Mouse (Mus musculus) limb, embryonic 10.5 days (tissue): ENCODE data around the gene Prkce. TPM values are rescaled to one million over a fixed set of nuclear protein-coding genes. Genes with fewer than 3 reads are reported as not detected.

Source experiments
- DNase-seq: peaks from one replicate; pipeline ENCODE4 v3.0.0-alpha.2; 2017; ENCODE audit warnings: low spot score
- H3K27ac ChIP-seq: fragments of 300-500 bp; sonication (generic); 2 replicates; pipeline ENCODE4 v1.5.1; 2016; ENCODE audit warnings: mild to moderate bottlenecking
- H3K27me3 ChIP-seq: fragments of 300-500 bp; sonication (generic); 2 replicates; pipeline ENCODE4 v1.6.1; 2016; ENCODE audit warnings: low read depth, mild to moderate bottlenecking; ENCODE audit not compliant: poor library complexity, severe bottlenecking
- H3K36me3 ChIP-seq: fragments of 300-500 bp; sonication (generic); 2 replicates; pipeline ENCODE4 v1.6.1; 2016; ENCODE audit warnings: mild to moderate bottlenecking, moderate library complexity
- H3K4me1 ChIP-seq: fragments of 300-500 bp; sonication (generic); 2 replicates; pipeline ENCODE4 v1.6.1; 2016
- H3K4me3 ChIP-seq: fragments of 300-500 bp; sonication (generic); 2 replicates; pipeline ENCODE4 v1.5.1; 2016; ENCODE audit warnings: mild to moderate bottlenecking, moderate library complexity
- H3K9me3 ChIP-seq: fragments of 300-500 bp; sonication (generic); replicated peaks from 2 replicates; pipeline ENCODE4 v1.6.1; 2016; ENCODE audit warnings: mild to moderate bottlenecking
- WGBS: fragments of 180-500 bp; shearing (Covaris S2); methylation state at CpG from one replicate; pipeline ENCODE4 v1.1.7; 2016; 5-methylcytosine and 5-hydroxymethylcytosine counted together
- polyA plus RNA-seq: library from polyadenylated mRNA; unstranded; fragments of >200 nt; fragmentation: Nextera tagmentation; extraction: Ambion mirVana; gene quantifications from 2 replicates; pipeline ENCODE4 v1.2.1, GENCODE M21; 2016

Prkce gene
- polyA plus RNA-seq, 1 experiment from 2014 or later = 4.9 TPM

DNA sequence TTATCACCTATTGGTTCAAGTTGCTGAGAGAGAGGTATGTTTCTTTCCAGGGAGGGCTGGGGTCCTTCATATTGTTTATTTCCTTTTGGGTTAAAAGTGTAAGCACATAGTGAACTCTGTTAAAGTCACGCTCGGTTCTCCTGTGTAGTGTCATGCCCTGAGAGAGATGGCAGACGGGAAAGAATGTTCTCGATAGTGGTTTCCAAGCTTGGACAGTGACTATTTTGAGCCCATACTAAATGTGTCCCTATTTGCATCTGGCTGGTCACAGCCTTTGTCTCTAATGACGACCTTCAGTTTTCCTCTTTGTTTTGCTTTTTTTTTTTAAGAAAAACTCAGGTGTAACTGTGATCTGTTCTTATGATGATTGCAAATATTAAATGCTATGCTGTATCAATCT, 488.8 kb downstream of the Prkce start:
- DNase-seq = no peak
- Histone ChIP-seq H3K36me3 (no peaks in the 10 kb centered on the region), H3K27ac (no peak overlapping the region), H3K9me3 (no peaks in the 10 kb centered on the region), H3K4me1 (no peaks in the 10 kb centered on the region), H3K4me3 (no peak overlapping the region), H3K27me3 (no peaks in the 10 kb centered on the region)
- 90% methylated on average over 5 of the region's 5 CpGs for WGBS

DNA sequence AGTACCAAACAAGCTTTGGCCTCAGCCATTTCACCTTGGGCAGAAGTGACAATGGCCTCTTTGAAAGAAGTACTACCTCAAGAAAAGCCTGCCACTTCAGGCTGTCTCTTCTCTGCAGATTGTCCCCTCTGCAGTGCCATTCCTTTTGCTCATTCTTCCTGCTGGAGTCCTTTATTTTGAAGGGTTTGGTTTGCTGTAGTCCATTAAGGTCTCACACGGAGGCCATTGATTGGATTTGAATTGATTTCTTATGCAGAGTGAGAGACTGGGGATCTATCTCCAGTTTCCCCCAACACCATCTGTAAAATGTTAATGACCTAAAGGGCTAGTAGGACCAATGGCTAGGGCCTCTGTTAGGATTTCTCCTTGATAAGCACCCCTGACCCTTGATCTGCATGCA, 494.7 kb downstream of the Prkce start:
- Histone ChIP-seq H3K4me1 (no peaks in the 10 kb centered on the region), H3K27me3 (no peaks in the 10 kb centered on the region), H3K36me3 (no peaks in the 10 kb centered on the region), H3K9me3 (no peaks in the 10 kb centered on the region), H3K27ac (no peak overlapping the region), H3K4me3 (no peak overlapping the region)
- 50% methylated on average over 1 of the region's 1 CpGs for WGBS
- no peak for DNase-seq

DNA sequence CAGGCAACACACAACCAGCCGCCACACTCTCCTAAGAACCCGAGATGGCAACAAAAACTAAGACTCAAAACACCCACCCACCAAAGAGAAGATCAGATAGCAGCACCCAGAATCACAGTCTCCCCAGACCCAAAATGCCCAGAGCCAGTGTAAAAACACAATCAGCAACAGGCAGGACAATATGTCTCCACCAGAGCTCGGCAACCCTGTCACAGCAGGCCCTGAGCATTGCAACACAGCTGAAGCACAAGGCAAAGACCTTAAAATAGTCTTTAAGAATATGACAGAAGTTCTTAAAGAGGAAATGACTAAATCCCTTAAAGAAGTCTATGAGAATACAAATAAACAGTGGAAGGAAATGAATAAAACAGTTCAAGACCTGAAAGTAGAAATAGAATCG, 495.9 kb downstream of the Prkce start:
- Histone ChIP-seq H3K36me3 (no peaks in the 10 kb centered on the region), H3K4me3 (no peak overlapping the region), H3K27me3 (no peaks in the 10 kb centered on the region), H3K27ac (no peak overlapping the region), H3K9me3 (no peaks in the 10 kb centered on the region), H3K4me1 (no peaks in the 10 kb centered on the region)
- DNase-seq = no peak
- WGBS = 86% methylated on average over 4 of the region's 4 CpGs

DNA sequence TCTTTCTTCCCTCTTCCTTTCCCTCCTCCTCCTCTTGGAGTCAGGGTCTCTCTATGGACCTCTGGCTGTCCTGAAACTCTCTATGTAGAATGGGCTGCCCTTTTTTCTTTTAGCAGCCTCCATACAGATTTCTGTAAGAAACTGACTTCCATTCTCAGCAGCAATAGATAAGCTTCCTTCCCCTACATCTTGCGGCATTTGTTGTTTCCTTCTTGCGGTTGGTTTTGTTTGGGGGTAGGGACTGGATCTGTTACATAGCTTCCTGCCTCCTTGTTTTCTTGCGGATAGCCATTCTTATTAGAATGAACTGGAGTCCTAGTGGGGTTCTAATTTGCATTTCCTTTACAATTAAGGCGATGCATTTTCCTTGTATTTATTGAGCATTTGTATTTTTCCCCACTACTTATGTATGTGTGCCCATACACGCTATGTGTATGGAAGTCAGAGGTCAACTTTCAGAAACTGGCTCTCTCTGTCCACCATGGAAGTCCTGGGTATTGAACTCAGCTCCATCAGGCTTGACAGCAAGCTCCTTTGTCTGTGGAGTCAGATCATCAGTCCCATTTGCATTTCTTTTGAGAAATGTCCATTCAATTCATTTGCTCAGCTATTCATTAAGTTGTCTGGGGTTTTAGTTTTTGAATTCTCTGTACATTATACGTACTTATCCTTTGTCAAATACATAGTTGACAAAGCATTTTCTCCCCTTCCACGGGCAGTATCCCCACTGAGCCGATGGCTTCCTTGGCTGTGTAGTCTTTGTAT, 500.4 kb downstream of the Prkce start:
- no peak overlapping the region for H3K27ac ChIP-seq
- 89% methylated on average over 8 of the region's 8 CpGs for WGBS
- DNase-seq = no peak
- no peak overlapping the region for H3K4me3 ChIP-seq
- H3K36me3 ChIP-seq = no peaks in the 10 kb centered on the region
- H3K4me1 ChIP-seq = peaks cover 11% of the 10 kb centered on the region; the same call in 1 of the 2 replicates
- no peaks in the 10 kb centered on the region for H3K27me3 ChIP-seq
- no peaks in the 10 kb centered on the region for H3K9me3 ChIP-seq

DNA sequence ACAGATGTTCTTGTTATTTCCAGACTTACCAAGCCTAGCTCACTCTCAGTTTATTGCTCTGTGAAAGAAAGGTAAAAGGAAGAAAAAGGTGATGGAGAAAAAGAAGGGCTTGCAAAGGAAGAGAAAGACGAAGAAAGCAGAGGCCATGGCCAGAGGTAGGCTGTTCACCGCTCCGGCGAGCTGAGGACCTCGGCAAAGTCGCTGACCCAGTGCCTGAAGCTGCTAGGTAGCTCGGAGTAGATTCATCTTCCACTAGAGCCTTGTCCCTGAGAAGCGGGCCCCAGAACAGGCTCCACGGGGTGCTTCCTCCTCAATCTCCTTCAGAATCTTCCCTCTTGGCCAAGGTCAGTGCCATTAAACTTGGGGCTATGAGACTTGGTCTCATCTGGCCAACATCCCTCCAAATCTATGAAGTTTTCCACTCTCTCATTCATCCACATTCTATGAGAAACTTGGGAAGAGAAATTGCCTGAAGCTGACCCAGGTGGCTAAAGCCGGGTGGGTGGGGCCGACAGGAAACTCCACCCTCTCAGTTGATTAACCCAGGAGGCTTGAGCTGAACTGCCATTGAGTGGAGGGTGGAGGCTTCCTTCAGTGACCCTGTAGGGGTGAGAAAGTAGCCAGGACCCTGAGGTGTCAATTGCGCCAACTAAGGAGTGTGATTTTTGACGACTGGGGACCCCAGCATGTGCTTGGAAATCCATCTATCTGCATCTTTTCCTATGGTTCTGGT, 502.2 kb downstream of the Prkce start:
- Histone ChIP-seq H3K27me3 (no peaks in the 10 kb centered on the region), H3K27ac (0 out of 2 replicates have a peak overlapping the region, but pooled peaks have one; percentile 25), H3K4me1 (peaks cover 11% of the 10 kb centered on the region; the same call in 1 of the 2 replicates), H3K4me3 (no peak overlapping the region), H3K9me3 (no peaks in the 10 kb centered on the region), H3K36me3 (no peaks in the 10 kb centered on the region)
- 80% methylated on average over 13 of the region's 13 CpGs for WGBS
- DNase-seq = no peak

DNA sequence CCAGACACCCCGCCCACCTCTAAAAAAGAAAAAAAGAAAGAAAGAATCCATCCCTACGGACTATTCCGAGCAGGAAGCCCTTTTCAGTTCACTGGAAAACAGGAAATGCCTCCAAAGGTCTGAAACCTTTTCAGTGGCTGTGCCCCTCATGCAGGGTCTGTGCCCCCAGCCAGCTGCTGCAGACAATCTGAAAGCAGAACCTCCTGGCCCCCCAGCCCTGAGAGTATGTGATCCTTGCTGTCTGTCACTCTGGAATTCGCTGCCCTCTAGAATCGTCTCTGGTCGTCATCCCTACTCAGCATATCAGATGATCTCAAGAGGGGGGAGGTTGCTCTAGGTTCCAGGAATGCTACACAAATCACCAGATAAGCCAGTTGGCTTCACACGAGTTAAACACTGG, 503.1 kb downstream of the Prkce start:
- Histone ChIP-seq H3K4me3 (no peak overlapping the region), H3K27me3 (no peaks in the 10 kb centered on the region), H3K9me3 (no peaks in the 10 kb centered on the region), H3K4me1 (peaks cover 11% of the 10 kb centered on the region; the same call in 1 of the 2 replicates), H3K27ac (peak overlapping the region; percentile 25; the same call in 1 of the 2 replicates), H3K36me3 (no peaks in the 10 kb centered on the region)
- DNase-seq = no peak
- WGBS = 58% methylated on average over 7 of the region's 7 CpGs

DNA sequence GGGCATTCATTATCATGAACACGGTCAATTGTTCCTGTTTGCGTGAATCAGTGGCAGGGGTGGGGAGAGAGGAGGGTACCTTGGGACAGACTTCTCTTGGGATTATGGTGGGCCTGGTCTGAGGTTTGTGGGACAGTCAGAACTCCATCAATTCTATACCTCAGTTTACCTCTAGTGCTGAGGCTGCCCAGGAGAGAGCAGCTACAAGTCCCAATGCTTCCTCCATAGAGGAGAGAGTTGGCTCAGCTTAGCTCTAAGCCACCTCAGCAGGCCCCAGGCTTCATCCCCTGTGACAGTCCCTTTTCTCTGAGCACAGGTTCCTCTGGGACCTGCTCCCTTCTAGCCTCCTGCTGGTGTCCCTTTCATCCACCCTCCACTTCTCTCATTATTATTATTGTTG, 507.4 kb downstream of the Prkce start:
- no peak for DNase-seq
- Histone ChIP-seq H3K4me1 (peaks cover 10% of the 10 kb centered on the region; the same call in 1 of the 2 replicates), H3K27me3 (no peaks in the 10 kb centered on the region), H3K9me3 (no peaks in the 10 kb centered on the region), H3K27ac (no peak overlapping the region), H3K36me3 (no peaks in the 10 kb centered on the region), H3K4me3 (no peak overlapping the region)
- WGBS = 86% methylated on average over 2 of the region's 2 CpGs

DNA sequence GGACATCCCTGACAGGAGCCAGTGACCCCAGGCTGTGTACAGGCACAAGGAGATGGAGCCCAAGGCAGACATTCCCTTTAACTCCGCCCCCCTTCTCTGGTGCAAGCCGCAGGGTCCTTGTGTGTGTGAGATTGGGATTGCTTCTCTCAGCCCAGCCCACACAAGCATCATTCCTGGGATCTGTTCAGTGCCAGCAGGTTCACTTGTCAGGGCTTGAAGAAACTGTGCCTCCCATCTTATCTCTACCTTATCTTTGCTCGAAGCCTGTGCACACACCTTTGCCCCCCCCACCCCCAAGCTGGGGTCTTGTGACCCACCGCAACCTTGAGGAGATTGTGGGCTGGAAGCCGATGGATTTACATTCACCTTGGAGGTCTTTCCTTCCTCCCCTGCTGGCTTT, 508.8 kb downstream of the Prkce start:
- Histone ChIP-seq H3K9me3 (no peaks in the 10 kb centered on the region), H3K27ac (no peak overlapping the region), H3K4me3 (no peak overlapping the region), H3K36me3 (no peaks in the 10 kb centered on the region), H3K27me3 (no peaks in the 10 kb centered on the region), H3K4me1 (no peaks in the 10 kb centered on the region)
- no peak for DNase-seq
- WGBS = 69% methylated on average over 5 of the region's 5 CpGs

DNA sequence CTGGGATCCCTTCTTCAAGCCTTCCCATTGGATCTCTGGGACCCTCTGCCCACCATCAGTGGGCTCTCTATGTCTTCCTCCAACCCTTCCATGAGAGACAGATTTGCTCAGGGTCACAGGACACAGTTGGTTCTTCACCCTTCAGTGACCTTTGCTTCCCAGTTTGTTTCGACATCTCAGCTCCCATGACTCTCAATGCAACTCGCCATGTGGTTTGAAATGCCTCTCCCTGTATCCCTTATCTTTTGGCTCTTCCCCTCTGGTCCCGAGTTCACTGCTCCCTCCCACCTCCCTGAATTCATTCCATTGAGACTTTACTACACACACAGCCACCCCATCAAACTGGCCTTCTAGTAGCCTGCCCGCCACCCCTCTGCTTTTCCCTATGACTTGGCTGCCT, 509.3 kb downstream of the Prkce start:
- no peak for DNase-seq
- H3K4me1 ChIP-seq = no peaks in the 10 kb centered on the region
- H3K27ac ChIP-seq = no peak overlapping the region
- WGBS = 67% methylated on average over 4 of the region's 4 CpGs
- no peaks in the 10 kb centered on the region for H3K27me3 ChIP-seq
- H3K9me3 ChIP-seq = no peaks in the 10 kb centered on the region
- no peak overlapping the region for H3K4me3 ChIP-seq
- no peaks in the 10 kb centered on the region for H3K36me3 ChIP-seq

DNA sequence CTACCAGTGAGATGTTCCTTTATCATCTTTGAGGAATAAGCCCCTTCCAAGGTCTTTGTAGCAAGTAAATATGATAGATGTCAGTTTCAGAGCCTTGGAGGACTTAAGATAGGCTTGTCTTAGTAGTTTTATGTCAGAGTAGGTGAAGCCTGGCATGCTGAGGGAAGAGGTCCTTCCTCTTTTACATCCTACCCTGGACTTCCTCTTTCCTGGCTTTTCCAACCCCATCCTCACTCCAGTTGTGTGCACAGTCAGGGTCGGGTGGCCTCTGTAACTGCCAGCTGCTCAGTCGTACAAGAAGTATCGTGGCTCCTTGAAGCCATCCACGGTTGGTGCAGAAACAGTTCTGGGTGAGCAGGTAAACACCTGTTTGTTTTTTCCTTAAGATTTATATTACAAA, 517.7 kb downstream of the Prkce start:
- H3K36me3 ChIP-seq = no peaks in the 10 kb centered on the region
- no peak overlapping the region for H3K27ac ChIP-seq
- no peak for DNase-seq
- no peaks in the 10 kb centered on the region for H3K9me3 ChIP-seq
- 92% methylated on average over 4 of the region's 4 CpGs for WGBS
- no peaks in the 10 kb centered on the region for H3K4me1 ChIP-seq
- H3K4me3 ChIP-seq = no peak overlapping the region
- H3K27me3 ChIP-seq = no peaks in the 10 kb centered on the region

DNA sequence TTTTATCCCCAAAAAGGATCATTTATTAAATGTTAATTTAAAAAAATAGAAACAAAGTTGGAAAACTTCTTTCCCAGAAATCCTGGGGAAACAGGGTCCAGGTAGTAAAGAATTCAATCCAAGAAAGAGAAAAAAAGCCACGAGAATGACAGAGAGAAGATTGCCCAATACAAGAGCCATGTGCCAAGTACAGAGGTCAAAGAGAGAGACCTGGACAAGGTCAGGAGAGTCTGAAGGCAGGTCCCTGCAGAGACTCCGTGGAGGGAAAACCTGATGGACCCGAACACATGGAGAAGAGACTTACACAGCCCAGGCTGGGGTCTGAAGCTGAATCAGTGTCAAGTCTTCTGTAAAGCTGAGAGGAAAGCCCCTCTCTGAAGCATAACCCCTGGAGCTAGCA, 519.4 kb downstream of the Prkce start:
- Histone ChIP-seq H3K4me1 (no peaks in the 10 kb centered on the region), H3K36me3 (no peaks in the 10 kb centered on the region), H3K27me3 (no peaks in the 10 kb centered on the region), H3K4me3 (no peak overlapping the region), H3K27ac (no peak overlapping the region), H3K9me3 (no peaks in the 10 kb centered on the region)
- 85% methylated on average over 3 of the region's 3 CpGs for WGBS
- no peak for DNase-seq

DNA sequence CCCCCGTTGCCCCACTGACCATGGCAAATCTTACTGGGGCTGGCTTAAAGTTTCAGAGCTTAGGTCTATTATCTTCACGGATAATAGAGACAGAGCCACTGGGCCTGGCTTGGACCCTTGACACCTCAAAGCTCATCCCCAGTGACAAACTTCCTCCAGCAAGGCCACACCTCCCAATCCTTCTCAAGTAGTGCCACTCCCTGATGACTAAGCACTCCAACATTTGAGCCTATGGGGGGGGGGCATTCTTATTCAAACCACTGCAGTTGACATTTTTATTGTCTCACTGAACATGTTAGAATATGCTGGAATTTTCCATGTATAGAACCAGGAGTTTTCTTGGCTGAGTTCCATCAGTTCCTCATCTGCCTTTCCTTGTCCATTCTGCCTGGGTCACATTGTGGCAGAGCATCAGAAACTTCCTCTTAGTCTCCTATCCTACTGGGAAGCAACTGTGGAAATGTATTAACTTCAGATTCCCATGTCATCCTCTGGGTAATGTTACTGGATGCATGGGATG, 523.3 kb downstream of the Prkce start:
- no peaks in the 10 kb centered on the region for H3K9me3 ChIP-seq
- DNase-seq = no peak
- H3K4me1 ChIP-seq = no peaks in the 10 kb centered on the region
- WGBS = 95% methylated on average over 2 of the region's 2 CpGs
- no peak overlapping the region for H3K4me3 ChIP-seq
- H3K36me3 ChIP-seq = no peaks in the 10 kb centered on the region
- no peak overlapping the region for H3K27ac ChIP-seq
- no peaks in the 10 kb centered on the region for H3K27me3 ChIP-seq

DNA sequence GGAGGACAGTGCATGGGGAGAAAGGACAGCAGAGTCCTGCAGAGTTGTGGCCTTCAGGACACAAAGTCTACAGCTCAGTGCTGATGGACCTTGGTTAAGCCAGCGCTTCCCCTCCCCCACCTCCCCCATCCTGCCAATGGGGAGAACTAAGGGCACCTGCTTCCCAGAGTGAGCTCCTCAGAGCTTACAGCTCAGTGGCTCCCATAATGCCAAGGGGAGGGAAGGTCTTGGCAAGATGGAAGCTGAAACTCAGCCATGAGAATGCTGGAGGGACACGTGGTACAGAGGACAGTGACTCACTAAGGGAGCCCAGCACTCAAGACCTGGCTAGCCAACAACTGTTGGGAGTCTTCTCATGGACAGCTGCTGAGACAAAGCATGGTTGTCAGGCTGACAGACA, 530.2 kb downstream of the Prkce start:
- WGBS = 92% methylated on average over 2 of the region's 2 CpGs
- Histone ChIP-seq H3K9me3 (no peaks in the 10 kb centered on the region), H3K27ac (no peak overlapping the region), H3K4me3 (no peak overlapping the region), H3K27me3 (no peaks in the 10 kb centered on the region), H3K4me1 (no peaks in the 10 kb centered on the region), H3K36me3 (no peaks in the 10 kb centered on the region)
- DNase-seq = no peak
